10 mouse cellular contexts compared by ENCODE assay signal in genomic region chr5:31598579-31598978, GRCm38 (mm10). TPM values are rescaled to one million over a fixed set of nuclear protein-coding genes. Genes with fewer than 3 reads are reported as not detected.
DNase-seq lines count a peak whose midpoint lies in the region; ATAC-seq and TF ChIP-seq lines count a peak whose summit lies in the region.
"Had no signal": no experiment of that assay in that cellular context is flagged by ENCODE, and none has a peak within 500 bp of the region (broad histone marks: within the 10 kb centered on the region; RNA-seq: fewer than 3 reads in every experiment).

No protein-coding gene starts in this region.

- TF ChIP-seq CTCF in forebrain, postnatal 0 days (IDR thresholded peaks at IDR 0.05; ENCODE audit: low read depth), result peak; percentile 45; the same call in 1 of the 2 replicates
- peak; percentile 48 for TF ChIP-seq CTCF in liver, adult 2 months (IDR thresholded peaks at IDR 0.05; ENCODE audit: low read depth, low read length)
- TF ChIP-seq CTCF in Patski (IDR thresholded peaks at IDR 0.05), result peak; percentile 72

- in situ Hi-C loops in Patski (cut with MboI; ENCODE audit: low pct_unique_long_range_greater_than_20kb), result no loop called here

- ATAC-seq in forebrain, postnatal 0 days, result no peak
- ATAC-seq in forebrain, embryonic 11.5 days (replicated peaks; ENCODE audit: low FRiP score), result no peak
- ATAC-seq in liver, embryonic 12.5 days, result no peak
- no peak for ATAC-seq in Patski
- no peak for ATAC-seq in embryonic facial prominence, embryonic 11.5 days (replicated peaks; ENCODE audit: insufficient number of reproducible peaks, low FRiP score, low TSS enrichment, low read depth)

- no peak overlapping the region for H3K4me3 ChIP-seq in forebrain, postnatal 0 days (ENCODE audit: low read depth, low read length)
- no peak overlapping the region for H3K4me3 ChIP-seq in forebrain, embryonic 11.5 days (ENCODE audit: low read depth, low read length)
- no peak overlapping the region for H3K4me3 ChIP-seq in liver, adult 2 months (ENCODE audit: insufficient read depth, low read depth, low read length)
- no peak overlapping the region for H3K4me3 ChIP-seq in liver, embryonic 12.5 days
- H3K4me3 ChIP-seq in embryonic facial prominence, embryonic 11.5 days (ENCODE audit: low read depth, low read length), result no peak overlapping the region
- H3K4me3 ChIP-seq: hindbrain, embryonic 15.5 days; midbrain, embryonic 12.5 days had no signal

- TF ChIP-seq POLR2A in liver, adult 2 months (IDR thresholded peaks at IDR 0.05; ENCODE audit: extremely low read depth, insufficient read depth, low read length), result no peak

- no peaks in the 10 kb centered on the region for H3K27me3 ChIP-seq in forebrain, postnatal 0 days (ENCODE audit: insufficient read depth, low read length)
- H3K27me3 ChIP-seq in forebrain, embryonic 11.5 days (ENCODE audit: control insufficient read depth, insufficient read depth, low read length), result no peaks in the 10 kb centered on the region
- no peaks in the 10 kb centered on the region for H3K27me3 ChIP-seq in liver, adult 2 months (ENCODE audit: control insufficient read depth, insufficient read depth, low read length)
- no peaks in the 10 kb centered on the region for H3K27me3 ChIP-seq in liver, embryonic 12.5 days (replicated peaks)
- no peaks in the 10 kb centered on the region for H3K27me3 ChIP-seq in Patski
- no peaks in the 10 kb centered on the region for H3K27me3 ChIP-seq in embryonic facial prominence, embryonic 11.5 days (ENCODE audit: control insufficient read depth, insufficient read depth, low read length)
- H3K27me3 ChIP-seq: hindbrain, embryonic 15.5 days had no signal

- H3K4me2 ChIP-seq in forebrain, postnatal 0 days (ENCODE audit: low read depth), result no peak overlapping the region
- H3K4me2 ChIP-seq in forebrain, embryonic 11.5 days (ENCODE audit: low read depth, low read length, severe bottlenecking), result no peak overlapping the region
- H3K4me2 ChIP-seq in liver, embryonic 12.5 days, result no peak overlapping the region
- H3K4me2 ChIP-seq in embryonic facial prominence, embryonic 11.5 days (ENCODE audit: low read depth, low read length), result no peak overlapping the region
- H3K4me2 ChIP-seq: hindbrain, embryonic 15.5 days; midbrain, embryonic 12.5 days had no signal

- no peaks in the 10 kb centered on the region for H3K36me3 ChIP-seq in forebrain, postnatal 0 days (ENCODE audit: insufficient read depth)
- H3K36me3 ChIP-seq in forebrain, embryonic 11.5 days (ENCODE audit: control insufficient read depth, insufficient read depth, low read length), result no peaks in the 10 kb centered on the region
- no peaks in the 10 kb centered on the region for H3K36me3 ChIP-seq in liver, adult 2 months (ENCODE audit: control insufficient read depth, insufficient read depth, low read length)
- H3K36me3 ChIP-seq in liver, embryonic 12.5 days, result no peaks in the 10 kb centered on the region
- H3K36me3 ChIP-seq in embryonic facial prominence, embryonic 11.5 days (replicated peaks; ENCODE audit: control insufficient read depth, insufficient read depth, low read depth, low read length), result no peaks in the 10 kb centered on the region
- H3K36me3 ChIP-seq: hindbrain, embryonic 15.5 days; midbrain, embryonic 12.5 days had no signal

- H3K27ac ChIP-seq in forebrain, postnatal 0 days (ENCODE audit: low read depth, low read length), result no peak overlapping the region
- H3K27ac ChIP-seq in forebrain, embryonic 11.5 days (ENCODE audit: low read depth, low read length), result no peak overlapping the region
- no peak overlapping the region for H3K27ac ChIP-seq in liver, adult 2 months (replicated peaks; ENCODE audit: insufficient read depth, low read depth, low read length)
- H3K27ac ChIP-seq in liver, embryonic 12.5 days, result no peak overlapping the region
- no peak overlapping the region for H3K27ac ChIP-seq in embryonic facial prominence, embryonic 11.5 days (replicated peaks; ENCODE audit: low read depth, low read length)
- H3K27ac ChIP-seq: hindbrain, embryonic 15.5 days; midbrain, embryonic 12.5 days had no signal

- POLR2A ChIA-PET in Patski (lab: Charles Lee), result interaction anchor here (1.4 to 2.0 kb wide), 2 partner anchors 11 to 600 kb away, joined by 4 to 6 read pairs; no protein-coding TSS in a partner anchor

- peaks cover 8% of the 10 kb centered on the region; the same call in 1 of the 2 replicates for H3K4me1 ChIP-seq in forebrain, postnatal 0 days (ENCODE audit: insufficient read depth)
- H3K4me1 ChIP-seq in forebrain, embryonic 11.5 days (replicated peaks; ENCODE audit: control insufficient read depth, insufficient read depth, low read length), result 0 out of 2 replicates have a peak, but pooled peaks cover 4% of the 10 kb centered on the region
- no peaks in the 10 kb centered on the region for H3K4me1 ChIP-seq in liver, adult 2 months (ENCODE audit: control insufficient read depth, insufficient read depth, low read length)
- peaks cover 39% of the 10 kb centered on the region for H3K4me1 ChIP-seq in liver, embryonic 12.5 days
- H3K4me1 ChIP-seq in embryonic facial prominence, embryonic 11.5 days (ENCODE audit: control insufficient read depth, insufficient read depth, low read length), result no peaks in the 10 kb centered on the region

- no peaks in the 10 kb centered on the region for H3K79me2 ChIP-seq in liver, adult 2 months (ENCODE audit: control insufficient read depth, insufficient read depth, low read length)

- 59% methylated on average over 4 of the region's 4 CpGs for WGBS in forebrain, postnatal 0 days
- WGBS in forebrain, embryonic 11.5 days, result 68% methylated on average over 4 of the region's 4 CpGs
- 76% methylated on average over 4 of the region's 4 CpGs for WGBS in liver, adult 2 months
- WGBS in liver, embryonic 12.5 days (ENCODE audit: insufficient replicate concordance), result 58% methylated on average over 4 of the region's 4 CpGs
- WGBS in embryonic facial prominence, embryonic 11.5 days, result 57% methylated on average over 4 of the region's 4 CpGs

- CTCF ChIA-PET in Patski (lab: Charles Lee), result interaction anchor here (0.7 to 4.8 kb wide), 17 partner anchors 10 to 604 kb away, joined by 3 to 24 read pairs (median 4); no protein-coding TSS in a partner anchor

- peak; percentile 42 for DNase-seq in forebrain, postnatal 0 days
- DNase-seq in forebrain, embryonic 11.5 days (ENCODE audit: low spot score), result no peak
- DNase-seq in liver, adult 2 months (ENCODE audit: extremely low read depth, low read depth, low spot score), result peak; percentile 8
- DNase-seq in Patski (ENCODE audit: low read depth, low spot score), result no peak
- DNase-seq in embryonic facial prominence, embryonic 11.5 days (ENCODE audit: low spot score), result peak; percentile 54
- DNase-seq in retina, embryonic 14.5 days (ENCODE audit: low spot score), result peak; percentile 43
- no peak for DNase-seq in layer of hippocampus, adult 9-10 months (ENCODE audit: low spot score)

- H3K9me3 ChIP-seq in forebrain, postnatal 0 days (ENCODE audit: low read length), result no peaks in the 10 kb centered on the region
- no peaks in the 10 kb centered on the region for H3K9me3 ChIP-seq in forebrain, embryonic 11.5 days (ENCODE audit: control insufficient read depth, low read length)
- no peaks in the 10 kb centered on the region for H3K9me3 ChIP-seq in liver, embryonic 12.5 days (replicated peaks)
- no peaks in the 10 kb centered on the region for H3K9me3 ChIP-seq in embryonic facial prominence, embryonic 11.5 days (replicated peaks; ENCODE audit: control insufficient read depth, low read length)
- H3K9me3 ChIP-seq: hindbrain, embryonic 15.5 days; midbrain, embryonic 12.5 days had no signal

- no peak overlapping the region for H3K9ac ChIP-seq in forebrain, postnatal 0 days
- H3K9ac ChIP-seq in forebrain, embryonic 11.5 days (ENCODE audit: low read length), result no peak overlapping the region
- no peak overlapping the region for H3K9ac ChIP-seq in liver, adult 2 months (ENCODE audit: low read depth, low read length)
- H3K9ac ChIP-seq in liver, embryonic 12.5 days, result no peak overlapping the region
- H3K9ac ChIP-seq in embryonic facial prominence, embryonic 11.5 days (replicated peaks; ENCODE audit: low read length), result no peak overlapping the region
- H3K9ac ChIP-seq: hindbrain, embryonic 15.5 days; midbrain, embryonic 12.5 days had no signal

RNA-seq across cellular contexts. Expression of gene Mrpl33, which starts 1.8 kb away (rescaled TPM):
- 166 and 203 TPM in 2 replicates for total RNA-seq in forebrain, postnatal 0 days (2014; rRNA removed)
- polyA plus RNA-seq in forebrain, postnatal 0 days (2015; fragmentation: Nextera tagmentation; extraction: Ambion mirVana), result 295 and 354 TPM in 2 replicates
- 201 and 224 TPM in 2 replicates for polyA plus RNA-seq in forebrain, embryonic 11.5 days (2014; fragmentation: Nextera tagmentation; extraction: Ambion mirVana)
- 60.8 and 65.1 TPM in 2 replicates for total RNA-seq in liver, adult 2 months (2014; rRNA removed)
- polyA plus RNA-seq in liver, adult 2 months (2012; rRNA removed), result 8.6 and 11.5 TPM in 2 replicates
- polyA plus RNA-seq in liver, embryonic 12.5 days (2016; fragmentation: Nextera tagmentation; extraction: Ambion mirVana), result 232 and 236 TPM in 2 replicates
- 243 TPM for polyA plus RNA-seq in Patski (2021)
- 245 and 246 TPM in 2 replicates for polyA plus RNA-seq in embryonic facial prominence, embryonic 11.5 days (2014; fragmentation: Nextera tagmentation; extraction: Ambion mirVana)

Comparison
In these comparisons a context has a peak if more than half of its experiments do, and no peak if none do; other contexts are left out.
1. DNase-seq: peak in forebrain, postnatal 0 days (single experiment), liver, adult 2 months (single experiment), embryonic facial prominence, embryonic 11.5 days (single experiment) and retina, embryonic 14.5 days (single experiment); none in forebrain, embryonic 11.5 days (single experiment), Patski (single experiment) and layer of hippocampus, adult 9-10 months (single experiment).
2. RNA of gene Mrpl33, which starts 1.8 kb away (polyA plus RNA-seq): 295 to 354 TPM in forebrain, postnatal 0 days, 245 to 246 TPM in embryonic facial prominence, embryonic 11.5 days, 243 TPM in Patski (single experiment), 232 to 236 TPM in liver, embryonic 12.5 days and 201 to 224 TPM in forebrain, embryonic 11.5 days; 8.6 to 11.5 TPM in liver, adult 2 months; every median in the first group is over 10 times any median in the second.
3. Peak in every context shown above with its lines, with median percentiles within 50 percentile points of each other: CTCF ChIP-seq.